Mouse (Mus musculus) spleen, postnatal 36 days (tissue): ENCODE data around the gene Farp1.

Source experiments
- DNase-seq, 2 experiments: peaks; one replicate each; pipeline ENCODE4 v3.0.0; 2022; ENCODE audit warnings: low spot score in 2 of 2, mixed read lengths in 1 of 2

The Farp1 gene

DNA sequence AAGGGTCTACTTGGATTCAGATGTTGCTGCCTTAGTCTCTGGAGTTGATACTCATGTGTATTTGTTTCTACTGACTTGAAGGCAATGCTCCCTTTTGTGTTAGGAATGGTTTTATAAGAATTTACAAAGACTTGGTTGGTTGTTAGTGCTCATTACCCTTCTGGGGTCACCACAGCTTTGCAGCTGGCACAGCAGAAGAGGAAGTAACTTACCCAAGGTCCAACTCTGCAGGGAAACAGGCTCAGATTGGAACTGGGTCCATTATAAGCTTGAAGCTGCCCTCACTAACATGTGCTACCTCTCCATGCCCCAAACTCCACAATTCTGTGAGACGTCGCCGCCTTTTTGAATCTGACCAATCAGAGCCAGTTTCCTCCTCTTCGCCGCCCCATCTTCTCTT, 22.8 kb downstream of the Farp1 start:
- DNase-seq = no peak

DNA sequence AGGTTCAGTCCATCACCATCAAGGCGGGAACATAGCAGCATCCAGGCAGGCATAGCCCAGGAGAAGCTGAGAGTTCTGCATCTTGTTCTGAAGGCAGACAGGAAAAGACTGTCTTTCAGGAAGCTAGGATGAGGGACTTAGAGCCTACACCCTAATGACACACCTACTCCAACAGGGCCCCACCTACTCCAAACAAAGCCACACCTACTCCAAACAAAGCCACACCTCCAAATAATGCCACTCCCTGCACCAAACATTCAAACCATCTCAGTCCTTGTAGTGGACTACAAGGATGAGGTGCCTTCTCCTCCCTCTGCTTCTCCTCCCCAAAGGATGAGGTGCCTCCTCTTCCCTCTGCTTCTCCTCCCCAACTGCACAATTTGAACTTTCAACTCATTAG, 23.5 kb downstream of the Farp1 start:
- no peak for DNase-seq

DNA sequence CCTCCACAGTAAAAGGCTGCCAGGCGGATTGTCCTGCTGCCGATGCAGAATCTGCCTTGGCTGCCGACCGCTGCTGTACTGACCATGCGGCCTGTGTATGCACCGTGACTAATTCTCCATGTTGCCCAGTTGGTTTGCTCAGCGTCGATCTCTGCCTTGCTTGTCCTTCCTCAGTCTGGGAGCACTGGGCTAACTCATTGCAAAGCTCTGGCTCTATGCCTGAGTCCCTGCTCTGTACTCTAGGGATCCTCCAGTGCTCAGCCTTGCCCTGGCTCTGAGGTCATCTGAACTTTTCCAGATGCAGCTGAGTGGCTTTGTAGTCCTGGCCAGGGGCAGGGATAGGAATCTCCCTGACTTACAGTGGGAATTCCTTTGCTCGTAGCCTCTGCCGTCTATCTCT, 24.3 kb downstream of the Farp1 start:
- no peak for DNase-seq

DNA sequence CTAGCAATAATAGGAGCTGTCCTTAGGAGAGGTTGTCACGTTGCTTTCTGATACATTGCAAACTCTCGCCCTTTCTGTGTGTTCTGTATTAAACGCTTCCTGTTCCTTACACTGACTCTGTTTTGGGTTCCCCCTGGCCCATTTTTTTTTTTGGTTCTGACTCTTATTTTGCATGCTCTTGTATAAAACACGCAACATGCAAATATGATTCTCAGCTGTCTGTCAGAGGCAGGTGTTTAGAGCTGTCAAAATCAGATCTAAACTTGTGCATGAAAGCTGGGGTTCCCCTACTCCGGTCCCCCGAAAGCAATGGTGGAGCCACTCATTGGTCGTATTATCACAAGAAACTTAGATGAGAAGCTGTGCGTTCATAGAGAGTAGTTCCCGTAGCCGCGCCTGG, 25.5 kb downstream of the Farp1 start:
- DNase-seq = no peak

GRCm38 (mm10) chr14:121061686-121062085, 26.7 kb downstream of the Farp1 start:
- DNase-seq = no peak

- peak in 1 of 2 experiments; percentile 4 for DNase-seq
These were observed 27.5 kb downstream of the Farp1 start for GRCm38 (mm10) chr14:121062238-121063082.

GRCm38 (mm10) chr14:121064726-121065125, 29.7 kb downstream of the Farp1 start:
- DNase-seq = no peak

GRCm38 (mm10) chr14:121073093-121073866, 38.3 kb downstream of the Farp1 start:
- DNase-seq = no peak

- DNase-seq = no peak
These were observed 39.3 kb downstream of the Farp1 start for GRCm38 (mm10) chr14:121074197-121074734.

DNA sequence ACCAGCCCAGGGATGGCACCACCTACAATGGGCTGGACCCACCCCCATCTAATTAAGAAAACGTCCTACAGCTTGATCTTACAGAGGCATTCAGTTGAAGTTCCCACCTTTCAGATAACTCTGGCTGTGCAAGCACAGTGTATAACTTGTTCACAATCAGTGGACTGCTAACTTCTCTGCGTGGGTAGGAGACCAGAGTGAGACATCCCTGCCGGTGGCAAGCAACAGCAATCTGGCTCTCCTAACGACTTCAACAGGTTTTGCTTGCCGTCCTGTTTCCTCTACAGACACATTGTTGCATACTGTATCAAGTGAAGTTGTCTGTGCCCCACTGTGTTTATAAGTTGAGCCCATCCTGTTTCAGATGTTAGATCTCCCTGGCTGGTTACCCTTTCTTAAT, 45.7 kb downstream of the Farp1 start:
- no peak for DNase-seq

DNA sequence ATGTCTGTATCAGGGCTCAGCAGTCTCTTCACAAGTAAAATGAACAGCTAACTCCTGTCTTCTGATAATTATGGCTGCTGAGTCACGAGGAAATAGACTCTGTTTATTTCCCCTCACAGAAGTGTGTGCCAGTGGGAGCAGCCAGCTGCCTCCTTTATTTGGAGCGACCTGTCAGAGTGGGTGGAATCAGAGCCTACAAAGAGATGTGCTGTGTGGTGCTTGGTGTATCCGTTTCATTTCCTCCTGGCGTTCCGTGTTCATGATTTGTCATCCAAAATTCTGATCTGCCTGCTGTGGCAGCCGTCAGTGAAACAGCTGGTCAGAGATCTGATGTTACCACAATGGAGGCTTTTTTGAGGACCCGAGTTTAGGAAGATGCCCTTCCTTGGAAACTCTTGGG, 47.3 kb downstream of the Farp1 start:
- no peak for DNase-seq

DNA sequence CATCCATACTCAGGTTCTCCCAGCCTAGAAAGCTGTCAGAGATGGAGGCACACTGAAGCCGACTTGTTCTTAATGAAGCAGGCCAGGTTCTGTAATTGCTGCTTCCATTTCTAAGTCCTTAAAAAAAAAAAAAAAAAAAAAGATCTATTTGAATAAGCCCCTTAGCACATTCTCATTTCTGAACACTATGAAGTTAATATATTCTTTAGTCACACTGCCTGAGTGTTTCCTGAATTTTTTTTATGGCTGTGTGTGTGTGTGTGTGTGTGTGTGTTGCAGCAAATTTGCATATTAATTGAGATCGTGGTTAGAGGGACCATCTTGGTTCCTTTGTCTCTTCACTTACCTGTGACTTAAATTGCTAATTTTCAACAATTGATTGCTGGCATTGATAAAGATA, 47.8 kb downstream of the Farp1 start:
- DNase-seq = no peak

GRCm38 (mm10) chr14:121083352-121083751, 48.4 kb downstream of the Farp1 start:
- DNase-seq = no peak

DNA sequence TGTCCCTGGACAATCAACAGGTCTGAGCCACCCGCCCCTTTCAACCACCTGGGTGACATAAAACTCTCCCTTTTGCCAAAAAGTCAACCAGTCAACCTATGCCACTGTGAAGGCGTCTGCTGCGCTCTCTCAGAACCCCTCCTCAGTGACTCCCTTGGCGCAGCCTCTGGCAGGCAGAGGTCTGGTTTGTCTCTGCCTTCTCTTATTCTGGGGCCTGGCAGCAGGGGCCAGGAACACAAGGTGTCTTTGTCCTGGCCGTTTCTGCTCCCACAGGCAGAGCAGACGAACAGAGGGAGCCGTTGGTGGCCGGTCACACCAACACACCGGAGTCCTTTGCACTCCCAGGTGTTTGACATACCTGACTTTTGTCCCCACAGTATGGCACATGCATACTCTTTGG, 57.5 kb downstream of the Farp1 start:
- no peak for DNase-seq

DNA sequence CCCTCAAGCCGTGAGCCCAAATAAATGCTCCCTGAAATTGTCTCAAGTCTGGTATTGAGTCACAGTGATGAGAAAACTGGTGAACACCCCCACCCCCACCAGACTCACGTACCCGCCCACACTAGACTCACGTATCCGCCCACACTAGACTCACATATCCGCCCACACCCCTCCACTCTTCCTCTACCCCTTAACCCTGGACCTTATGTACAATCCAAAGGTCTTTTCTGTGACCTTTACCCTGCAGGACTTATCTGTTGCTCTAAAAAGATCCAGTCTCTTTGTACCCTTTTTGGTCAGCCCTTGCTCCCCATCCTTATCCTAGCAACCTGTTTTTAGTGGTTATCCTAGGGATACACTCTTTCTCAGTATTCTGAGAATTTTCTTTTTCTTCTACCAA, 58.9 kb downstream of the Farp1 start:
- DNase-seq = no peak

- no peak for DNase-seq
These were observed 62.8 kb downstream of the Farp1 start for GRCm38 (mm10) chr14:121097640-121098435.

GRCm38 (mm10) chr14:121099120-121099519, 64.1 kb downstream of the Farp1 start:
- DNase-seq = no peak

DNA sequence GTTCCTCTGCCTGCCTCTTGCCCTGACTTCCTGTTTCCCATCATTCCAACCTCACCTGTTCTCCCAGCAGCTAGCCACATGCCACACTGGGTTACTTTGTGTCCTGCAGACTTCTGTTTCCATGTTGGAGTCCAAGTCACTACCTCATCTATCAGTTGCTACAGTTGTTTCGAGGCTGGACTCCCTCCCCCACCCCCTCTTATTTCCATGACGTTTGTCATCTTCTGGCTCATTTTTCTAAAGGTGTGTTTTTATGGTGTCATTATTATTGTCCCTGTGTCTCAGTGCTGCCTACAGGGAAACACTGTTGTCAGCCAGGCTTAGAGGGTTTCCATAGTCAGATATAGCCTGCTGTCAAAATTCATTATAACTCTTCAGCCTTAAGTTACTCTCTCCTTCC, 64.9 kb downstream of the Farp1 start:
- DNase-seq = no peak

DNA sequence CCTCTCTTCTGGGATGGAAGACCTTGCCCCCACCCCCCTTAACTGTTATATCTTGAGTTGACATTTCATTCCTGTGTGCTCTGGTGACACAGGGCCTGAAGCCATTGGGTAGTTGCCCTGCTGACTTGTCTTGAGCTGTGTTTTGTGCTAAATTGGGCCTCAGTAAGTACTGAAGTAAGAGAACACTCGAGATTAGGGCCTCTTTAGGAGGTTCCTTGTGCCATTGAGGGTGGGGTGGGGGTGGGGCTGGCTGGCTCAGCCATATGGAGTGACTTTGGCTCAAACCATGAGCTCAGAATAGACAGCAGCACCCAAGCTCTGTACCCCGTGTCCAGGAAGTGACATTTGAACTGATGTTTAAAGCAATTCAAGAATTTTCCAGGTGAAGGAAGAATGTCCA, 65.8 kb downstream of the Farp1 start:
- DNase-seq = no peak

DNA sequence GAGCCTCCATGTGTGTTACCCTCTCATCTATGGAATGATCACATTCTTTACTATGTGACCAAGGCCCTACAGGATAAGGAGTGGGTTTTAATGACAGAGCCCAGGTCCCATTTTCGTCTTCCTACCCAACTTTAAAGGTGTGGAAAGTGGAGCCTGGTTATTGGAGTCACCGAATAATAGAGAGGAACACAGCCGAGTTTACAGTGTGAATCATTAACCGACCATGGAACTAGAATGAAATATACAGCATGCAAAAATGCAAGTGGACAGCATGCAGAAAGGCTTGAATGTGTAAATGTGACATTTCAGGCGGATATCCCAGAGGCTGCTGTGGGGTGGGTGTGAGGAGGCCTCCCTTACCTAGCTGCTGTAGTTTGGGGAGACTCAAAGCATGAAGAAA, 66.5 kb downstream of the Farp1 start:
- DNase-seq = no peak

DNA sequence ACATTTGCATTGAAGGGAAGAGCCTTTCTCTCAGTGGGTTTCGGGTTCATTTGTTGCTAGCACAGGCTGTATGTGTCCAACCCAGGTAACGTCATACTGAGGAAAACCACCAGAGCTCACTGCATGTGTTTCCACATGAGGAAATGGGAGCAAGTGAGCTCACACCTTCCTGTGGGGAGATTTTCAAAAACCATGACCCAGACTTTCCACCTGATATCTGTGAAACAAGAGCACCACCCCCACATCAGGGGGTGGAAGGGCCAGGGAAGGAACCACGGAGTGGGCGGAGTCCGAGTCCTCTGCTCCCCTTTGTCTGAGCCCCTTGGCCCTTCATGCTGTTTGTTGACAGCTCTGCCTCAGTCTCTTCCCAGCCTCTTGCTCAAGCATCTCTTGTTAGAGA, 67.6 kb downstream of the Farp1 start:
- no peak for DNase-seq

DNA sequence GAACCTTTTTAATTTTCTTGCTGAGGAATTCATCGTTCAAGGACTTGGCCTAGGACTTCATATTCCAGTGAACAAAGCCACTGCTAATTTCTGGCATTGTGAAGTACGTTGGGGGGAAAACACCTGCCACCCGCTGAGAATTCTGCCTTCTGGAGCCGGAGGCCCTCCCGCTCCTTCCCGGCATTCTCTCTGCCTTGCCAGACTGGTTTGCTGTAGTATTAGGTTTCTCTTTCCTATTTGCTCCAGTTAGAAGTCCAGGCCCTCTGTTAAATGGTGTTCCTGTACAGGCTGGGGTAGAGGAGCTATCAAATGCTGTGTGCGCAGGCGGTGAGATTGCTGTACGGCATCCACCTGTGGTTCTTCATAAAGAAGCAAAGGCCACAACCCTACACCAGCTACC, 68.5 kb downstream of the Farp1 start:
- no peak for DNase-seq
